Mouse (Mus musculus) small intestine, adult 2 months (tissue): ENCODE data around the gene Trp53bp1.

ENCODE experiments used
- CTCF ChIP-seq: fragments of 200-500 bp; IDR thresholded peaks from 2 replicates; pipeline ENCODE4 v1.5.1; 2012; ENCODE audit warnings: low read depth, mild to moderate bottlenecking, control low read depth, inconsistent platforms, low read length, moderate library complexity, mixed read lengths; ENCODE audit not compliant: insufficient replicate concordance, insufficient read length; ENCODE audit errors: extremely low read depth
- POLR2A ChIP-seq: fragments of 200-500 bp; IDR thresholded peaks from 2 replicates; pipeline ENCODE4 v1.6.1; 2012; ENCODE audit warnings: low read depth, mild to moderate bottlenecking, control low read depth, inconsistent platforms, low read length, moderate library complexity

DNA sequence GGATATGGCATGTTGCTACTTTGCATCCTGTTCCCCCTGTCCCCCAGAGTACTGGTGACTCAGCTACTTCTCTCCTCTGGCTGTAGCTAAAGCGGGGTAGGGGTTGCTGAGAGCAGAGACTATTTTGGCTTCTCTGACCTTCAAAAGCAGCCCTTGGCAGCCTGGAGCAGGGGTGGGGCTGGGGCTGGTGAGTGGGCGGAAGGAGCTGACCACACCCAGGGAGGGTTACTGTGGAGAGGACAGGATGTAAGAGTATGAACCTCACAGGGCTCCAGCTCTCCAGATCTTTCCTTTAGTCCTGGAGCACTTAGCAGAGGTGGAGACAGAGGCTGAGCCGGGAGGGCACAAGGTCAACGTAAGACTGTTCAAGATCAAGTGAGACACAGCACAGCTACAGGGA lies 23.0 kb upstream of the Trp53bp1 start:
- TF ChIP-seq POLR2A (no peak), CTCF (no peak)
